Mouse (Mus musculus): ENCODE measurements at regions not wholly inside any gene's neighbourhood (a gene's known extent, or its start where the extent isn't known, plus 50 kb on each side); places are given as distances from the start of the nearest gene placed in this dataset.

DNA sequence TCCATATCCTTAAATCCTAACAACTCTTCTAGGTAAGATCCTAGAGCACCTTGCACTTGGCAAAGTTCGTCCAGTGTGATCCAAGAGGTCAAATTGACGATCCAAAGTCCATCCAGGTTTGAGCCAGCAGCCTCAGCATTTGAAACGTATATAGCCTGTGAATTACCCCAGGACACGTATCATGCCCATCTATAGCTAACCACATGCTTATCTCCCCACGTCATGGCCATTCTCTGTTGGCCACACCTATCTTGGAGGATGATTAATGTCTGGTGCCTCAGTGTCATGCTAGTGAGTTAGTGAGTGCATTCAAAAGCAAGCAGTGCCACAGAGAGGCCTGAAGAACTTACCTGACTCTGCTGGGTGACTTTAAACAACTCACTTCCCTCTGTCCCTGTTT is 1521.9 kb upstream of the Gm6569 start:
- DNase-seq (ENCODE audit: inconsistent age in 2 of 2, low spot score in 1 of 2) = no peak

DNA sequence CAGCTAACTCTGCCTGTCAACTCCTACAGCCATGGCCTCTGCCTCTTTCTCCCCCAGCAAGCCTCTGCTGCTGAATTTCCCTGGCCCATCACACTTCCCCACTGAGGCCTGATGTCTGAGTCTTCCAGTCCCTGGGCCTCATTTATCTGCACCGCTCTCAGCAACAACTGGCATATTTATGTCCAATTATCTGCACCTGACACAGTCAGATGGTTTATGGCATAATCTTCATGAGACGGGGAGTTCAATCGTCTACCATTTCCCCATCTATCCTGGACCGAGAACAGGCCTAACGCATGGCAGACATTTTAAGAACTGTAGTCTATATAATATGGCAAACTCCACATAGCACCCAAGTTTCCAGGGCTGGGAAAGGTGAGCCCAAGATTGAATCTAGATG is 1512.8 kb upstream of the Gm6569 start:
- DNase-seq (ENCODE audit: inconsistent age in 2 of 2, low spot score in 1 of 2) = no peak

DNA sequence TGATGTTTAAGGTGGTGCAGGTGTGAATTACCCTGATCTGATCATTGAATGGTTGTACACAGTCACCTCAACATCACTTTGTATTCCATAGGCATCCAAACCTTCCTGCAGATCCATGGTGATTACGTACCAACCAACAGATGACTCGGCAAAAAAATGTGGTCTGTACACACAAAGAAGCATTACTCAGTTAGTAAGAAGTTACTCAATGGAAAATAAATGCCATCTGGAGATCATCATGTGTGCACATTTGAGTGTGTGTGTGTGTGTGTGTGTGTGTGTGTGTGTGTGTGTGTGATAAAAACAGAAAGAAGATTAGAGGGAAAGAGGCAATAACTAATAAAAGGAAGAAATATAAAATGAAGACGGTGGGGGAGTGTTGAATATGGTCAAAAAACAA is 1512.2 kb upstream of the Gm6569 start:
- DNase-seq (ENCODE audit: inconsistent age in 2 of 2, low spot score in 1 of 2) = no peak

DNA sequence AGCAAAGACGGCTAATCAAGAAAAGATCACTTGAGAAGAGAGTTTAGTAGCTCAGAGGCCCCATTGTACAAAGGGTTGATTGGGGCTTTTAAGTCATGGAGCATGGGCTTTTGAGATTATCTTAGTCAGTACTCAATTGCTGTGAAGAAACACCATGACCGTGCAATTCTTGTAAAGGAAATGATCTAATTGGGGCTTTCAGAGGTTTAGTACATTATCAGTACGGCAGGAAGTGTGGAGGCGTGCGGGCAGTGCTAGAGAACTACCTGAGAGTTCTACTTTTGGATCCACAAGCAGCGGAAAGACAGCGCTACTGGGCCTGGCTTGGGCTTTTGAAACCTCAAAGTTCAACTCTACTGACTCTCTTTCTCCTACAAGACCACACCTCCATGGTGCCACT is 1511.2 kb upstream of the Gm6569 start:
- DNase-seq (ENCODE audit: inconsistent age in 2 of 2, low spot score in 1 of 2) = no peak

DNA sequence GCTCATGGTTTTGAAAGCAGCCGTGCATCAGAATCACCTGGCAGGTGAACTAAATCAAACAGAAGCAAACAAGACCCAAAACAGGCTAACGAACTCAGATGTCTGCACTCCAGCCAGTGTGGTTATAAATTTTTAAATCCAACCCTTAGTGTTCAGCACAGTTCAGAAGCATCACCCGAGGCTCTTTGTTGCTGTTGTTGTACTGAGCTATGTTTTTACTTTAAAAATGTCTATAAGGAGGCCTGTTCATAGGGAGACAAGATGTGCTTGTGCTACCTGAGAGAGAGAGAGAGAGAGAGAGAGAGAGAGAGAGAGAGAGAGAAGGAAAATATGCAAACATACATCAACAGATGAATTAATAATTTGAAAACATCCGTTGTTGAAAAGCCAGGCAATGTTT is 1503.1 kb upstream of the Gm6569 start:
- no peak for DNase-seq (ENCODE audit: inconsistent age in 2 of 2, low spot score in 1 of 2)

DNA sequence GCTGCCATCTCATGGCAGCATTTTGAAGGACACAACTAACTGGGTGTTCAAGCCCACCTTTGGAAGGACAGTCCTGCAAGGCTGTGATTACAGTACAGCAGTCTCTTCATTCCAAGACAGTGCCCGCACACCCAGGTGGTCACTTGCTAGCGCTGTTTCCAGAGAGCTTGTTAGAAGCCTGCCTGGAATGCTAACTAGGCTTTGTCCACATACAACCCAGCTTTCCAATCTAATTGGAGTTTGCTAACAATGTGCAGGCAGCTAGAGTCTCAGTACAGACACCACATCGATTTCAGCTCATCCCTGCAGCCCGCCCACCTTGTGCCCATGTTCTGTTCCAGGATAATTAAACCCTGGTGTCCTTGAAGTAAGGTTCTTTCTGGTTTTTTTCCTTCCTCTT is 1499.9 kb upstream of the Gm6569 start:
- no peak for DNase-seq (ENCODE audit: inconsistent age in 2 of 2, low spot score in 1 of 2)

DNA sequence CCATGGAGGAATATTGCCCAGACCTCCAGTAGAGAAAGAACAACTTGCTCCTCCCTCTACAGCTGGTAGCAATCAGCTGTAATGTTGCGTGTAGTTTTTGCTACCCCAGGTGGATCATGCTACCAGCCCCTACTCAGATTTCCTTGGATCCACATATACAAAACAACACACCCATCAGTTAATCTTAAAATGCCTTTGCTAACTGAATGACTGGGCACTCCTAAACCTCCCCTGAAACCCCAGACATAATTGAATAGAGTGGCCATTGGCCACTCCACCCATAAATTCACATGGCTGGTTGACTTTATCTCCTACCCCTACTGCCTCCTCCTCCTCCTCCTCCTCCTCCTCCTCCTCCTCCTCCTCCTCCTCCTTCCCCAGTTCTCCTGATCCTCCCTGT is 1494.7 kb upstream of the Gm6569 start:
- no peak for DNase-seq (ENCODE audit: inconsistent age in 2 of 2, low spot score in 1 of 2)

DNA sequence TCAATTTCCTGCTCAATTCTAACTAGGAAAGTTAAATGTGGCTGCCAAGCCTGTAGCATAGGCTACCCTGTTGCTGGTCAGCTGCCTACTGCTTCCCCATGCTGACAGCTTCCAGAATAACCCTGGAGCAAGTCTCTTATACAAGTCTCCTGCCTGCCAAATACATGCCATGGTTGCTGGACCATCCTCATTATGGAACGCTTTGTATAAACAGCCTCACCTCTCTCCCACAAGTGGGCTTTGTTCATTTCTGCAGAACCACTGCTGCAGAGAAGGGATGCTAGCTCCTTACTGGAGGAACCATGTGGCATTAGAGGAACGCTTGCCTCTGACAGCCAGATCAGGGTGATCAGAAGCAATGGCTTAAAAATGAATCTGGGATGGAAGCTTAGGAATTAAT is 1492.4 kb upstream of the Gm6569 start:
- DNase-seq (ENCODE audit: inconsistent age in 2 of 2, low spot score in 1 of 2) = no peak

DNA sequence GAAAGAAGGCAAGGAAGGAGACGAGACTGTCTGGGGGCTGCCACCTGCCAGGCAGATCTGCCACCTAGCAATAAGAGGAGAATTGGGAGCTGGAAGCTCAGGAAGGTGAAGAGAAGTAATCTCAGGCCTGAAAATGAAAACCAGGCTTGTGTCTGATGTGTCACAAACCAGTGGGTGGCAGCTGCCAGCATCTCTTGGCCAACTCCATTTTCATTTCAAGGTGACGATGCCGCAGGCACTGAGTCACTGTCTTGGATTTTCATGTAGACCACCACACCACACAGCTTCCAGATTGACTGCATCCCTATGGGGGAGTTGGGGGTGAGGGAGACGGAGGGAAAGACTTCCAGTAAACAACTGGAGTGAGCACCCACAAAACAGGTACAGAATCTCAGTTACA is 1491.9 kb upstream of the Gm6569 start:
- no peak for DNase-seq (ENCODE audit: inconsistent age in 2 of 2, low spot score in 1 of 2)

DNA sequence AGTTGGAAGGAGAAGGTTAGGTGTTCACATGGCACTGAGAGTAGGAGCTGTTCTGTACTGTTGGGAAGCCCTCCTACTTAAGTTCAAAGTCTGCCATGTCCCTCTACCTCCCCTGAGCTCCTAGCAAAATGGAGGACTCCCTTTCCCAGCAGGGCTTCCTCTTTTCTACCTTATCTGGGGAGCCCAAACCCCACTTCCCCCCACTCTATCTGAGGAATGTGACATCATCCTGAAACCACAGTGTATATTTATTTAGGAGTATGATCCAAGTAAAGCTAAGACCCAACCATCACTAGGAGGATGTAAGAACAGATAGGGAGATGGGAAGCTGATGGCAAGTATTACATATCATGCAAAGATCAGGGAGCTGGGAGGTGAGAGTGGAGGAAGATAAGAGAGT is 1490.6 kb upstream of the Gm6569 start:
- DNase-seq (ENCODE audit: inconsistent age in 2 of 2, low spot score in 1 of 2) = no peak

DNA sequence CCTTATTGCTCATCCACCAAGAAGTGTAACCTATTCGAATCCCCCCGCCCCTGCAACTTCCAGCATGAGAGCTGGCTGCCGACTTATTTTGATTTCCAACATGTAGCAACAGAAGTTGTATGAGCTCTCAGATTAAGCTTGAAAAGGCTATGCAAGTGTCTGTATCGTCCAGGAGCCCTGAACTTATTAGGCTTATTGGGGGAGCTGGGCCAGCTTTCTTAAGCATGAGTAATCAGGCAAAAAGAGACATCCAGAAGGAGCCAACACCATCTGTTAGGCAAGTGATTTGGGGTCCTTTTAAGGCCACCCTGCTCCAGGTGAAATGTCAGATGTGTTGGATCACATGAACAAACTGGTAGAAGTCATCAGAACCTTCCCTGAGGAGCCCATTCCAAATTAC is 1481.0 kb upstream of the Gm6569 start:
- DNase-seq (ENCODE audit: inconsistent age in 2 of 2, low spot score in 1 of 2) = no peak

DNA sequence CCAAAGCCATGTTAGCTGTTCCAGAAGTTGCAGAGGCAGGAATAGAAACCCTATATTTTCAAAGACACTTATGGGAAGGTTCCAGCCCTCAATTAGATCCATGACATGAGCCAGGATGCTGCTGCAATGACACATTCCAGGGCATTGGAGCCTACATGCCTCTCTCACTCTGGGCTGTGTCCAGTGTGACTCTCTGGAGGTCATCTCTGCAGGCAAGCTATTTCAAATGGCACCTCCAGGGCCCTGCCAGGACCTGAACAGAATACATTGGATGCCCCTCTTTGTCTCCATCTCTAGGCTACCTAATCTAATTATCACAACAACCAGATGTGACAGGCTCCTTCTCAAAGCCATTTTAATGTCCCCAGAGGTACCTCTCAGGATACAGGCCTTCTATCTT is 1478.7 kb upstream of the Gm6569 start:
- DNase-seq (ENCODE audit: inconsistent age in 2 of 2, low spot score in 1 of 2) = no peak

DNA sequence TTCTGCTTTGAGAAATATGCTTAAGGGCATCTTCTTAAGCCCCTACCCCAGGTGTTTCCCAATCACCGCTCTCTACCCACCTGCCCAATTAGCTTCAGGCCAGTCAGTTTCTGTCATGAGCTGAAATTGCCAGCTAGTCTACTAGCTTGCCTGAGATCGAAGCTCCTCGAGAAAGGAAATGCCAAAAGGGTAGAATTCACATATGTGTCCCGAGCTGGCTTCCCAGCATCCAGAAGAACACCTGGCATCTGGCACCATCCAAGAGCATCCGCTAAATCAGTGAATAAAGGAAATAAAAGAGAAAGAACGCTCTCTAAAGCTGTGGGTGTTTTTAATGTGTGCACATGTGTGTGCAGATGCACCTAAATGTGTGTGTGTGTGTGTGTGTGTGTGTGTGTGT is 1474.7 kb upstream of the Gm6569 start:
- no peak for DNase-seq (ENCODE audit: inconsistent age in 2 of 2, low spot score in 1 of 2)

DNA sequence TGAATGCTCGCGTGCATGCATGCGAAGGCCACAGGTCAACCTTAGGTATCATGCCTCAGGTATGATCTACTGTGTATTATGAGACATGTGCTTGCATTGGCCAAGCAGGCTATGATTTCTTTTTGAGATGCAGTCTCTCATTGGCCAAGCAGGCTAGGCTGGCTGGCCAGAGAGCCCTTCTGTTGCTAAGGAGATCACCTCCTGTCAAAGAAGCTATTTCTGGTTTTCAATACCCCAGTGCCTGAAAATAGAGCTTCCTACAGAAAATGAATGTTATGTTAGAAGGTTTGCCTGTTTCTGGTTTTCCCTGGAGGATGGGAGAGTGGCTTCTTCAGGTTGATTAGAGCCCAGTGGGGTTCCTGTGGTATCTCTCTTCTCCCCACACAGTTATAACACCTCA is 1474.3 kb upstream of the Gm6569 start:
- DNase-seq (ENCODE audit: inconsistent age in 2 of 2, low spot score in 1 of 2) = no peak

DNA sequence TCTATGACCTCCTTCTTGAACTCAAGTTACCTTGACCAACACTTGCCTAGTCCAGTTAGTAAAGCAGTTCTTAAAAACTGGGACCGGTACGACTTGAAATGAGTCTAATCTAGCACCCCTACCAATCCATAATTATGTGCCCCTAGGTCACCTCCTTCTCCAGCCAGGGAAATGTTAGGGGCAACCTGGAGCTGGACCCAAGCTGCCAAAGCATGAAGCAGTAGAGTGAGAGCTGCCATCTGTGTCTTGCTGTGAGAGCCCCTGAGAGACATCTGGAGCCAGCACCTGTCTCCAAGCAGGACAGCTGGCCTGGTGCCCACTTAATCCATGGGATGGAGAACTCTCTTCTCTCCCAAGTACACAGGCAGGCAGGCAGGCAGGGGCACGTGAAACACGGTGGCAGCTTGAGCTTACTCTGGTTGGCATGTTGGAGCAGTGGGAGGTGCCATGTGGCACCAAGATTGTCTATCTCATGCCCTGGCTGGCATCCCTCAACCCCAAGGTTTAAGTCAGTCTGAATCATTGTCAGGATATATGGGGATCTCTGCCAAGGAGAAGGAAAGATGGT is 1473.8 kb upstream of the Gm6569 start:
- DNase-seq (ENCODE audit: inconsistent age in 2 of 2, low spot score in 1 of 2) = no peak

DNA sequence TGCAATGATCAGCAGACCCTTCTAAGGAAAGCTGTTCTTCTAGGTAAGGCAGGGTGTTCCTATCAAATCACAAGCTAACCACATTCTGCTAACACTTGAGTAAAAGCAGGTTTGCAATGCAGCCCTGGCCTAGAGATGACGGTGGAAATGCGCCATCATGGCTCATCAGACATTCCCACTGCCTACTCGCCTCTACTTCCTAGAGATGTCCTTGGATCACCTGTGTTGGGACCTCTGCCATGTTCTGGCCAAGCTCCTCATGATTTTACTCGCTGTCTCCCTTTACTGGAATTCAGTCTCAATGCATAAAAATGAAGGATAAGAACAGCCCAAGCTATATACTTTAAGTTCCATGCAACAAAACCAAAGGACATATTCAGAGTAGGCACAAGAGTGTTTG is 1461.3 kb upstream of the Gm6569 start:
- DNase-seq (ENCODE audit: inconsistent age in 2 of 2, low spot score in 1 of 2) = no peak

DNA sequence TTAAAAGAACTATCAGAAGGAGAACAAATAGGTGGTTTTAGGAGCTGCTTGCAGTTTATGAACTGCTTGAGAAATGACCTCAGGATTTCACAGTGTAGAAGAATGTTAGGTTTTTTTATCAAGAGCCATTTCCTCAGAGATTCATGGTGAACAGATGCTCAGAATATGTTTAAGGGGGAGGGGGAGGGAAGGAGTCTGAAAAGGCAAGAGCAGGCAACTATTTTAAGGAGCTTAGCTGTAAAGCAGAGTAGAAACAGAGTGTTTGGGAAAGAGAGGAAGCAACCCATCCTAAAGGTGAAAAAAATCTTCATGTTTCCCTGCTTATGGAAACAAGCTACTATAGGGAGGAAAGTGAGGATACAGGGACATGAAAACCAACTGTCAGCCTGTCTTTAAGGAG is 1457.2 kb upstream of the Gm6569 start:
- no peak for DNase-seq (ENCODE audit: inconsistent age in 2 of 2, low spot score in 1 of 2)

DNA sequence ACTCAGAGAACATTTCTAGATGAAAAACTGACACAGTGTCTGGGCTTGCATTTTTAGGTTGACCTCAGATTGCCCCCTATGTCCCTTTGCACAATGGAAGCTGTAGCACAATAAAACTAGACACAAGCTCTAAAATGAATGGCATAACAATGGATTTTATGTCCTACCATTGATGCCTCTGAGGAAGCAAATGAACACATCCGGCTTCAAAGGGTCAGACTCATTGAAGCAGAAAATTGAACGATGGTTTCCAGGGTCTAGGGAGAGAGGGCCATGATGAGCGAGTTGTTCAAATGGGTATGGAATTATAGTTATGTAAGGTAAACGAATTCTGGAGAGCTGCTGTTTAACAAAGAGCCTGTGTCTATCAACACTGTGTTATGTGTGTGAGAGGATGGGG is 1455.1 kb upstream of the Gm6569 start:
- DNase-seq (ENCODE audit: inconsistent age in 2 of 2, low spot score in 1 of 2) = no peak

DNA sequence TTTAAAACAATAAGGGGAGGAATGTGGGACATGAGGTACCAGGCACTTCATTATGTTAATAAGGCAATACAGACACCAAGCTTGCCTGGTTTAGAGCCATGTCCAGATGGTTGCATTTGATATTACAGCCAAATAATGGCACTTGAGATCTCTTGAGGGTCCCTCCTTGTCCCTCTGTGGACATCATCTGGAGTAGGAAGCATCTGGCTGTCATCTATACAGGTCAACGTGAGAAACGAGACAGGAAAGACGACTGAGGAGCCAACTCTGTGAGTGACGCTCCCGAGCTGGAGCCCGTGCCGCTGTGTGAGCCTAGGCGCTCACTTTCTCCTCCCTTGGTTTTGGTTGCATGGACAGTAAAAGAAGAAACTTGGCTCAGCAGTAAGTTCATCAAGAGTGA is 1453.2 kb upstream of the Gm6569 start:
- no peak for DNase-seq (ENCODE audit: inconsistent age in 2 of 2, low spot score in 1 of 2)

DNA sequence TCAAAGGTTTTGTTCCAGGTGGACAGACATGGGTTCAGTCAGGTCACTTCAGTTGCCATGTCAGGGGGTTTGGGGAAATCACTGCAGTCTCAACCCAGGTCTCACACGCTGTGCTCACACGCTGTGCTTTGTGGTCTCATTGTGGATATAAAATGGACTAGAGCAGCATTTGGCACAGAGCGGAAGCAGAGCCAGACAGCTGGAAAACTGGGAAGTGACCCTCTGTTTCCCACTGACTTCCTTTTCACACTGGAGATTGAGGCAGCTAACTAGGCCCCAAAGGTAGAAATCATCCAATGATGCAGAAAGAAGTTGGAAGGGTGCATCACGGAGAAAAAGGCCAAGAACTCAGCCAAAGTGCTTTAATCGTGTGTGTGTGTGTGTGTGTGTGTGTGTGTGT is 1452.6 kb upstream of the Gm6569 start:
- DNase-seq (ENCODE audit: inconsistent age in 2 of 2, low spot score in 1 of 2) = no peak

DNA sequence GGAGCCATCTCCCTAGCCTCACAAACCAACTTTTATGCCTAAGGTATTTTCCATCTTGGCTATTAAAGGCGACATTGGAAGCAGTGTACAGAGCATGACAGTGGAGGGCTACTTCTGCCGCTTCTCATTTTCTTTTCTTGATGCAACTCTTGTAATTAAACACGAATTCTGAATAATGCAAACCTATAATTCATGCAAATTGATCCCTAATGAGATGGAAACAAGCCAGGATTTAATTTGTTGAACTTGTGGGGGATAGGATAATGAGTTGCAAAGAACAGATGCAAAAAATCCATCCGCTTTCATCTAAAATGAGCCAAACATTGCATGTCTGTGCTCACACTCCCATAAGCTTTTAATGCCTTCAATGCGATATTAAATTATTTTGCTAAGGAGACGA is 1451.8 kb upstream of the Gm6569 start:
- DNase-seq (ENCODE audit: inconsistent age in 2 of 2, low spot score in 1 of 2) = no peak

DNA sequence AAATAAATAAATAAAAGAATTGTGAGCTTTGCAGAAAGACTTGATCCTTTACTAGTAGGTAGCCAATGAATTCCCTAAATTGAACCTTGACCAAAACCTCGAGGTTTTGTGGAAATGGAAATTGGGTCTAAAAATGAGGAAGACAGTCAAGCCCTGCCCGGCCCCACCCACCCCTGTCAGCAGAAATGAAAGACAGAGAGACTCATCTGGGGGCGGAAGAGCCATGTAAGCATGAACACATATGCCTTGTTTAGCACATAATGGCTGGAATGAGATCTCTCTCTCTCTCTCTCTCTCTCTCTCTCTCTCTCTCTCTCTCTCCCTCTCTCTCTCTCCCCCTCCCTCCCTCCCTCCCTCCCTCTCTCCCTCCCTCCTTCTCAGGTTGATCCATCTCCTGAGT is 1451.3 kb upstream of the Gm6569 start:
- no peak for DNase-seq (ENCODE audit: inconsistent age in 2 of 2, low spot score in 1 of 2)

DNA sequence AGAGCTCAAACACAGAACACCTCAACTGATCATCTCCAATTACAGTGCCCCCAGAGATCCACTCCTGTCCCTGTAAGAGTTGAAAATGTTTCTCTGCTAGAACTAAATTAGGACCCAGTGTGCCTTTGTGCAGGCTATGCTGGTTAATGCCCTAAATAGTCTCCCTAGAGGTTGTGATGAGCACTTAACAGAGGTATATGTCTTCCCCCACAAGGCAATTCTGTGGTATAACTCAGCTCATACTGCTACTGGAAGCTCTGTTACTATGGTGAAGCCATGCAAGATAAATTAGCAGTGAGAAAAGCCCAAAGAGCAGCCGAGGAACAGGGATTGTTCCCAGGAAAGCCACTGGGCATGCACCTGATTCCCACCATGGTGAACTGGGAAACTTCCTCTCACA is 1450.9 kb upstream of the Gm6569 start:
- DNase-seq (ENCODE audit: inconsistent age in 2 of 2, low spot score in 1 of 2) = no peak

DNA sequence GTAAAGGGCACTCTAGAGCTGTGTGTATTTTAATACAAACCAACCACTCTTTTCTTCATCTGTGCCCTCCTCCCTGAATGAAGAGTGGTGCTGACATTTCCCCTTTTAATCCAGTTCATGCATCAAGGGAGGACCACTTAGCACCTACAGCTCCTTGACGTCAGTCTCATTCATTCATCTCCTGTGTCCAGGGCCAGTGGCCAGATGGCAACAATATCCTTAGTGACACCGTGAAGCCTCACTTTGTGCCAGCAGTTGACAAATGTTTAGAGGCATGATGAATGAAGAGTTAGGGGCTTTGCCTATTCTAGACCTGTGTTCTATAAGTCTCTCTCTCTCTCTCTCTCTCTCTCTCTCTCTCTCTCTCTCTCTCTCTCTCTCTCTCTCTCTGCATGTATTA is 1441.1 kb upstream of the Gm6569 start:
- DNase-seq (ENCODE audit: inconsistent age in 2 of 2, low spot score in 1 of 2) = no peak
